Mouse (Mus musculus) monocyte, adult 2 months (primary cell): ENCODE measurements around the gene Tpst1.

Experiments
- DNase-seq, 2 experiments: peaks; one replicate each; pipeline ENCODE4 v3.0.0; 2022; ENCODE audit warnings: low spot score in 2 of 2, low read depth in 1 of 2

Tpst1 gene

GRCm38 (mm10) chr5:130089177-130089576 lies 16.1 kb downstream of the Tpst1 start:
- DNase-seq: no peak

GRCm38 (mm10) chr5:130089626-130090393 lies 16.7 kb downstream of the Tpst1 start:
- no peak for DNase-seq

- no peak for DNase-seq
Observed at GRCm38 (mm10) chr5:130096754-130097153, 23.6 kb downstream of the Tpst1 start.

GRCm38 (mm10) chr5:130097837-130098236 lies 24.7 kb downstream of the Tpst1 start:
- DNase-seq: no peak

GRCm38 (mm10) chr5:130101724-130102123 lies 28.6 kb downstream of the Tpst1 start:
- no peak for DNase-seq

GRCm38 (mm10) chr5:130109348-130109747 lies 36.2 kb downstream of the Tpst1 start:
- DNase-seq: no peak

GRCm38 (mm10) chr5:130110632-130111464 lies 37.7 kb downstream of the Tpst1 start:
- DNase-seq: no peak

- no peak for DNase-seq
Observed at GRCm38 (mm10) chr5:130112653-130113052, 39.5 kb downstream of the Tpst1 start.

- no peak for DNase-seq
Observed at GRCm38 (mm10) chr5:130116116-130116515, 43.0 kb downstream of the Tpst1 start.

- no peak for DNase-seq
Observed at GRCm38 (mm10) chr5:130116857-130117256, 43.7 kb downstream of the Tpst1 start.

GRCm38 (mm10) chr5:130117932-130118331 lies 44.8 kb downstream of the Tpst1 start:
- DNase-seq: no peak

- no peak for DNase-seq
Observed at GRCm38 (mm10) chr5:130119236-130119635, 46.1 kb downstream of the Tpst1 start.

- DNase-seq: no peak
Observed at GRCm38 (mm10) chr5:130120070-130120736, 47.1 kb downstream of the Tpst1 start.

GRCm38 (mm10) chr5:130120904-130121303 lies 47.8 kb downstream of the Tpst1 start:
- DNase-seq: no peak

GRCm38 (mm10) chr5:130122355-130122754 lies 49.2 kb downstream of the Tpst1 start:
- no peak for DNase-seq

- DNase-seq: no peak
Observed at GRCm38 (mm10) chr5:130124271-130124670, 51.1 kb downstream of the Tpst1 start.

GRCm38 (mm10) chr5:130128686-130129523 lies 55.8 kb downstream of the Tpst1 start:
- no peak for DNase-seq

- DNase-seq: no peak
Observed at GRCm38 (mm10) chr5:130129524-130129793, 56.3 kb downstream of the Tpst1 start.

GRCm38 (mm10) chr5:130136597-130136996 lies 63.5 kb downstream of the Tpst1 start:
- no peak for DNase-seq

- peak; percentile 21 to 52 for DNase-seq
Observed at GRCm38 (mm10) chr5:130139393-130139792, 66.3 kb downstream of the Tpst1 start.

- no peak for DNase-seq
Observed at GRCm38 (mm10) chr5:130141138-130141537, 68.0 kb downstream of the Tpst1 start.
